Mouse (Mus musculus) kidney, postnatal 14 days (tissue): ENCODE measurements around the gene Hist1h1t.
"Not testable (repeated sequence)": the region's sequence is repeated elsewhere in the genome, so short reads cannot be mapped to it uniquely, and the experiment has no call there.

ENCODE experiments used
- DNase-seq: peaks from one replicate; pipeline ENCODE4 v3.0.0; 2022; ENCODE audit warnings: mixed read lengths

Gene Hist1h1t

GRCm38 (mm10) chr13:23695514-23695913 is at the start of gene Hist1h1t:
TSS of gene Hist1h1t (plus strand) at chr13:23695814.
- no peak for DNase-seq

- DNase-seq = no peak
These were observed 35.8 kb upstream of the Hist1h1t start for GRCm38 (mm10) chr13:23659636-23660366.

- DNase-seq = no peak
These were observed 33.1 kb upstream of the Hist1h1t start for GRCm38 (mm10) chr13:23662536-23662935.

GRCm38 (mm10) chr13:23681990-23682582 is 13.5 kb upstream of the Hist1h1t start:
- DNase-seq = no peak

GRCm38 (mm10) chr13:23682623-23682946 is 13.0 kb upstream of the Hist1h1t start:
- no peak for DNase-seq

GRCm38 (mm10) chr13:23682947-23683754 is 12.5 kb upstream of the Hist1h1t start:
- DNase-seq = not testable (repeated sequence)

GRCm38 (mm10) chr13:23683755-23684281 is 11.8 kb upstream of the Hist1h1t start, which contains the start of the genes Hist1h2ac and Hist1h2bc:
TSS of gene Hist1h2ac (minus strand) at chr13:23683948.
TSS of gene Hist1h2bc (plus strand) at chr13:23684199.
- DNase-seq = peak; percentile 91

GRCm38 (mm10) chr13:23684295-23684945 is 11.2 kb upstream of the Hist1h1t start:
- peak; percentile 73 for DNase-seq

- DNase-seq = peak; percentile 37
These were observed 10.3 kb upstream of the Hist1h1t start for GRCm38 (mm10) chr13:23685121-23685861.

GRCm38 (mm10) chr13:23685966-23686365 is 9.6 kb upstream of the Hist1h1t start:
- DNase-seq = no peak

GRCm38 (mm10) chr13:23687181-23687580 is 8.4 kb upstream of the Hist1h1t start:
- no peak for DNase-seq

GRCm38 (mm10) chr13:23687907-23688306 is 7.7 kb upstream of the Hist1h1t start:
- no peak for DNase-seq

GRCm38 (mm10) chr13:23688956-23689355 is 6.7 kb upstream of the Hist1h1t start:
- DNase-seq = no peak

- no peak for DNase-seq
These were observed 6.2 kb upstream of the Hist1h1t start for GRCm38 (mm10) chr13:23689459-23689858.

GRCm38 (mm10) chr13:23693856-23694440 is 1.7 kb upstream of the Hist1h1t start:
- peak; percentile 68 for DNase-seq

GRCm38 (mm10) chr13:23694956-23695355 is 658 bp upstream of the Hist1h1t start:
- DNase-seq = no peak

GRCm38 (mm10) chr13:23696061-23696474 is 454 bp downstream of the Hist1h1t start:
- no peak for DNase-seq

GRCm38 (mm10) chr13:23697491-23698299 is 2.1 kb downstream of the Hist1h1t start:
- DNase-seq = peak; percentile 65

- DNase-seq = peak; percentile 98
These were observed 2.7 kb downstream of the Hist1h1t start, which contains the start of gene Hist1h4c for GRCm38 (mm10) chr13:23698300-23698693. TSS of gene Hist1h4c (minus strand) at chr13:23698454.

GRCm38 (mm10) chr13:23698996-23699395 is 3.4 kb downstream of the Hist1h1t start:
- no peak for DNase-seq

GRCm38 (mm10) chr13:23699767-23700166 is 4.2 kb downstream of the Hist1h1t start:
- DNase-seq = no peak
